ENCODE assay signal across 7 mouse cellular contexts in genomic region chr19:46326756-46327305, GRCm38 (mm10). TPM values are rescaled to one million over a fixed set of nuclear protein-coding genes. Genes with fewer than 3 reads are reported as not detected.
DNase-seq lines count a peak whose midpoint lies in the region; ATAC-seq and TF ChIP-seq lines count a peak whose summit lies in the region.

Gene Psd, minus strand, starts transcription at chr19:46327156.

- CTCF ChIA-PET in Patski (lab: Charles Lee) = interaction anchor here (1.0 to 5.0 kb wide), 2 partner anchors 24 to 126 kb away, joined by 3 to 35 read pairs; partner anchors contain the start of gene Nfkb2

- TF ChIP-seq EP300 in ES-Bruce4 (IDR thresholded peaks at IDR 0.05; ENCODE audit: insufficient read depth, low read depth, low read length) = no peak

- H3K27ac ChIP-seq in ES-Bruce4 (ENCODE audit: insufficient read depth, low read length) (no peak within 1 kb of the TSS), macrophage (peak within 1 kb of the TSS; percentile 66)
- peak within 1 kb of the TSS; percentile 87 for H3K27ac ChIP-seq in left cerebral cortex, adult 2 months
- H3K27ac ChIP-seq in stomach, embryonic 14.5 days (ENCODE audit: low read length) = peak within 1 kb of the TSS; percentile 55; the same call in 1 of the 2 replicates

- in situ Hi-C loops in Patski (cut with MboI; ENCODE audit: low pct_unique_long_range_greater_than_20kb) = no loop called here

- POLR2A ChIA-PET in Patski (lab: Charles Lee) = interaction anchor here (0.8 to 2.4 kb wide), 2 partner anchors 11 to 23 kb away, joined by 4 to 11 read pairs; partner anchors contain the start of genes Cuedc2 and Nfkb2

- TF ChIP-seq CTCF in ES-Bruce4 (IDR thresholded peaks at IDR 0.05; ENCODE audit: low read depth, low read length) (no peak), Patski (IDR thresholded peaks at IDR 0.05) (no peak)
- TF ChIP-seq CTCF in left cerebral cortex, adult 2 months (IDR thresholded peaks at IDR 0.05) = no peak

- H3K36me3 ChIP-seq in ES-Bruce4 (ENCODE audit: control insufficient read depth, insufficient read depth, low read length, poor library complexity, severe bottlenecking) (no peaks in the 10 kb centered on the region; the same call in 1 of the 2 replicates), macrophage (ENCODE audit: inconsistent target) (peaks cover 12% of the 10 kb centered on the region; the same call in 1 of the 2 replicates)
- H3K36me3 ChIP-seq in stomach, embryonic 14.5 days (ENCODE audit: control insufficient read depth, insufficient read depth, low read length) = peaks cover 11% of the 10 kb centered on the region

- peak within 1 kb of the TSS; percentile 100 for H3K4me2 ChIP-seq in stomach, embryonic 14.5 days (replicated peaks; ENCODE audit: low read depth, low read length)

- H3K27me3 ChIP-seq in ES-Bruce4 (ENCODE audit: control insufficient read depth, insufficient read depth, low read length, poor library complexity, severe bottlenecking) (no peaks in the 10 kb centered on the region), Patski (peaks cover 8% of the 10 kb centered on the region)
- H3K27me3 ChIP-seq in stomach, embryonic 14.5 days (ENCODE audit: control insufficient read depth, insufficient read depth, low read length) = peaks cover 23% of the 10 kb centered on the region

- H3K4me3 ChIP-seq in ES-Bruce4 (ENCODE audit: low read depth, low read length) (peak within 1 kb of the TSS; percentile 91), macrophage (ENCODE audit: inconsistent target) (peak within 1 kb of the TSS; percentile 63)
- H3K4me3 ChIP-seq in left cerebral cortex, adult 2 months = peak within 1 kb of the TSS; percentile 63
- H3K4me3 ChIP-seq in stomach, embryonic 14.5 days (ENCODE audit: low read depth, low read length) = peak within 1 kb of the TSS; percentile 69

- H3K79me2 ChIP-seq in macrophage (ENCODE audit: inconsistent target) = no peaks in the 10 kb centered on the region

- peak within 1 kb of the TSS; percentile 19 for H3K9ac ChIP-seq in ES-Bruce4 (ENCODE audit: low read depth, poor library complexity, severe bottlenecking)
- H3K9ac ChIP-seq in stomach, embryonic 14.5 days (replicated peaks; ENCODE audit: low read depth, low read length) = no peak within 1 kb of the TSS

- TF ChIP-seq POLR2A in ES-Bruce4 (IDR thresholded peaks at IDR 0.05; ENCODE audit: insufficient read depth, low read length) = no peak

- no peak for ATAC-seq in Patski
- ATAC-seq in stomach, embryonic 14.5 days (ENCODE audit: insufficient number of reproducible peaks, insufficient read depth, low FRiP score, low read depth) = no peak

- no peak for DNase-seq in Patski (ENCODE audit: low read depth, low spot score)
- DNase-seq in embryo, embryonic 11 days = peak; percentile 74
- peak; percentile 64 for DNase-seq in heart, postnatal 4 days
- DNase-seq in left cerebral cortex, adult 2 months (ENCODE audit: extremely low spot score in 1 of 2, low spot score in 2 of 2) = peak; percentile 68 to 73

- no peaks in the 10 kb centered on the region for H3K9me3 ChIP-seq in ES-Bruce4 (replicated peaks; ENCODE audit: control insufficient read depth, insufficient read depth, low read length, poor library complexity, severe bottlenecking)
- no peaks in the 10 kb centered on the region for H3K9me3 ChIP-seq in stomach, embryonic 14.5 days (ENCODE audit: control insufficient read depth, low read depth, low read length)

- 1% methylated on average over 35 of the region's 35 CpGs for WGBS in macrophage (ENCODE audit: missing documents)
- WGBS in stomach, embryonic 14.5 days = under 1% methylated on average over 35 of the region's 35 CpGs

- intact Hi-C loops in left cerebral cortex, adult 2 months (cut with DNase I) = no loop called here

- H3K4me1 ChIP-seq in ES-Bruce4 (ENCODE audit: control insufficient read depth, insufficient read depth, low read length) = no peaks in the 10 kb centered on the region
- peaks cover 24% of the 10 kb centered on the region for H3K4me1 ChIP-seq in stomach, embryonic 14.5 days (ENCODE audit: control insufficient read depth, insufficient read depth, low read length)

RNA-seq across cellular contexts. Expression of gene Psd, which starts in this region (rescaled TPM):
- polyA plus RNA-seq in ES-Bruce4 (2011; ENCODE audit: insufficient read depth, insufficient read length, low read depth, missing spikeins) (1.4 and 2.0 TPM in 2 replicates), Patski (2021) (11.9 TPM), macrophage (2018) (0.13 to 0.33 TPM in 2 of 3 replicates, not detected in the other)
- total RNA-seq in heart, postnatal 4 days (2021) = 1 to 10 TPM; 1.7 to 2.1 TPM
- total RNA-seq in left cerebral cortex, adult 2 months (2021) = 100 to 1,000 TPM; 605 to 647 TPM
- total RNA-seq in macrophage (2018; cell fraction: chromatin; rRNA removed) = 1 to 10 TPM in 16 of 26 experiments, under 1 TPM in 10; 0.41 to 3.9 (median 1.1) TPM
- under 1 TPM in 18 of 26 experiments, not detected in 8; 0.03 to 0.62 (median 0.11) TPM for total RNA-seq in macrophage (2018; cell fraction: cytosol; rRNA removed)
- total RNA-seq in macrophage (2018; cell fraction: nucleus; rRNA removed) = 1 to 10 TPM in 10 of 26 experiments, under 1 TPM in 12, not detected in 4; 0.28 to 2.7 (median 0.93) TPM
- polyA plus RNA-seq in stomach, embryonic 14.5 days (2014; fragmentation: Nextera tagmentation; extraction: Ambion mirVana) = 41.9 and 44.3 TPM in 2 replicates

Comparison
In these comparisons a context has a peak if more than half of its experiments do, and no peak if none do; other contexts are left out.
1. RNA of gene Psd (total RNA-seq): 605 to 647 TPM in left cerebral cortex, adult 2 months; 1.7 to 2.1 TPM in heart, postnatal 4 days; every median in the first group is over 100 times any median in the second.
2. Peak in every context shown above with its lines, with median percentiles within 50 percentile points of each other: H3K4me3 ChIP-seq.